Mouse (Mus musculus): ENCODE results near the gene Gm21992. TPM values are rescaled to one million over a fixed set of nuclear protein-coding genes. Genes with fewer than 3 reads are reported as not detected.

Gene Gm21992
- total RNA-seq (2014; rRNA removed) (4.8 and 9.9 TPM in 2 replicates), polyA plus RNA-seq (2012; rRNA removed) (22.3 and 23.6 TPM in 2 replicates)

DNA sequence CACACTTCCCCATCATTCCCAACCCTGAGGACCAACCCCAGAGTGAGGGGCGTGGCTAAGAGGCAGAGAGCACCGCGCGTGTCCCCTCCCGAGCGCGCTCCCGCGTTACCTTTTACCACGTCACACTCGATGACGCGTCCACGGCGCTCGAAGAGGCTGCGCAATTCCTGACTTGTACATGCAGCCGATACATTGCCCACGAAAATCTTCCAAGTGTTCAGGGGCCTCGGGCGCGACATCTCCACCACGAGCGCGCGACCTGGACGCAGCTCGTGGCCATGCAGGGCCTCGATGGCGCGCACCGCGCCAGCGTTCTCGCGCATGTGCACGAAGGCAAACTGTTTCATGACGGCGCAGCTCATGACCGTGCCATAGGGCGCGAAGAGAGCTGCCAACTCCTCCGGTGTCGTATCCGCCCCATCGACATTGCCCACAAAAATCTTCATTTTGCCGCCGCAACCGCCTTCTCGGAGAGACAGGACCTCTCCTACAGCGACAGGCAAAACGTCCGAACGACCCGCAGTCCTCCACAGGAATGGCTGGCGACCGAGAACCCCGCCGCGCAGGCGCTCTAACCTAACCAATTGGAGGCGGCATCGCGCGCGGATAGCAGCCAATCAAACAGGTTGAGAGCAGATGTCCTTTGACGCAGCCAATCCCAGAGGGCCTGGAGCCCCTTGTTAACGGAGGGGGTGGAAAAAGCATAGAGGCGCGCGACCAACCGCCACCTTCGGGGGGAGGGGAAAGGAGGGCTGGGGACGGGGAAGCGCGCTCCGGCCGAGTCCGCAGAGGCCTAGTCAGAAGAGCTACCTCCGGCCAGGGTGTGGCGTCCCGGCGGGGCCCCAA lies at the start of gene Gm21992, which contains the start of gene Rbm14:
TSS of gene Gm21992 (minus strand) at position 550 of the 846 bp plus-strand sequence.
TSS of gene Rbm14 (minus strand) at position 572 of the 846 bp plus-strand sequence.
- Histone ChIP-seq H3K4me3 (ENCODE audit: insufficient read depth, low read depth, low read length) (peak within 1 kb of the TSS; percentile 77), H3K9ac (ENCODE audit: low read depth, low read length) (peak within 1 kb of the TSS; percentile 82), H3K79me2 (ENCODE audit: control insufficient read depth, insufficient read depth, low read length) (peaks cover 31% of the 10 kb centered on the region; the same call in 1 of the 2 replicates), H3K36me3 (ENCODE audit: control insufficient read depth, insufficient read depth, low read length) (no peaks in the 10 kb centered on the region), H3K4me1 (ENCODE audit: control insufficient read depth, insufficient read depth, low read length) (peaks cover 17% of the 10 kb centered on the region), H3K27me3 (ENCODE audit: control insufficient read depth, insufficient read depth, low read length) (no peaks in the 10 kb centered on the region), H3K27ac (replicated peaks; ENCODE audit: insufficient read depth, low read depth, low read length) (peak within 1 kb of the TSS; percentile 84)
- DNase-seq (ENCODE audit: extremely low read depth, low read depth, low spot score), result peak; percentile 95
- TF ChIP-seq CTCF (IDR thresholded peaks at IDR 0.05; ENCODE audit: low read depth, low read length), result no peak
- peak; percentile 96 for TF ChIP-seq POLR2A (IDR thresholded peaks at IDR 0.05; ENCODE audit: extremely low read depth, insufficient read depth, low read length)
- WGBS, result under 1% methylated on average over 83 of the region's 83 CpGs

DNA sequence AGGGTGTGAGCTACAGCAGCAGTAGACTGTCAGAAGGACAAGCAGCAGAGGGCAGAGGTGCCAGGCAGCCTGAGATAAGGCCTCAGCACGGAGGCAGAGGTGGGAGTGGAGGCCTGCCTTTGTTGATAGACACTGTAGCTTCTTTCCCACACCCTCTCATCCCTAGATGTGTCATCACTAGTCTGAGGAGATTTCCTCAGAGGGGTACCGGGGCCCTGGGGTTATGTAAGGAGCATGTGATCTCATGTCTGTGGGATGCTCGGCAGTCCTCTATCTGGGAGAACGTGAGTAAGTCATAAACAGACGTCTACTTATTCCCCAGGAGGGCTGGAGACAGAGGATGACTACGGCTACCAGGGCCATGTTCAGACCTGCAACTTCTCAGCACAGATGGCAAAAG lies 47.7 kb upstream of the Gm21992 start:
- Histone ChIP-seq H3K27me3 (ENCODE audit: control insufficient read depth, insufficient read depth, low read length) (no peaks in the 10 kb centered on the region), H3K4me1 (ENCODE audit: control insufficient read depth, insufficient read depth, low read length) (peaks cover 9% of the 10 kb centered on the region), H3K4me3 (ENCODE audit: insufficient read depth, low read depth, low read length) (no peak overlapping the region), H3K27ac (replicated peaks; ENCODE audit: insufficient read depth, low read depth, low read length) (no peak overlapping the region), H3K36me3 (ENCODE audit: control insufficient read depth, insufficient read depth, low read length) (peaks cover 9% of the 10 kb centered on the region; the same call in 1 of the 2 replicates), H3K79me2 (ENCODE audit: control insufficient read depth, insufficient read depth, low read length) (no peaks in the 10 kb centered on the region), H3K9ac (ENCODE audit: low read depth, low read length) (no peak overlapping the region)
- DNase-seq (ENCODE audit: extremely low read depth, low read depth, low spot score), result no peak
- TF ChIP-seq POLR2A (IDR thresholded peaks at IDR 0.05; ENCODE audit: extremely low read depth, insufficient read depth, low read length), result no peak
- no peak for TF ChIP-seq CTCF (IDR thresholded peaks at IDR 0.05; ENCODE audit: low read depth, low read length)
- 88% methylated on average over 6 of the region's 6 CpGs for WGBS

DNA sequence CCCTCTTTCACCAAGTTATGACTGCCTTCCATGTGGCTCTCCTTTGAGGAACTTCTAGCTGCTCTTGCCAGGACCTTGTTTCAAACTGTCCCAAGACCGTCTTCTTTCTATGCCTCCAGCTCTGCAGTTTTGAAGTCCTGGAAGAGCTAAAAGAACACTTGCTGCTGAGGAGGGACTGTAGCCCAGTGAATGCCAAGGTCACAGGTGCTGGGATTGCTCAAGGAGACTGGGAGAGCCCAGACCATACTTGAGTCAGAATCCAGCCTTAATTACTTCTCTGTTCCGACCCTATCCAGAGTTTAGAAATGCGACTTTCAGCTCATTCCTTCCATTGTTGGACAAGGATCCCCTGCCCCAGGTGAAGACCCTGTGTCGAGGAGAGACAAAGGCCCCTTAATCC lies 44.5 kb upstream of the Gm21992 start:
- H3K36me3 ChIP-seq (ENCODE audit: control insufficient read depth, insufficient read depth, low read length), result peaks cover 9% of the 10 kb centered on the region; the same call in 1 of the 2 replicates
- H3K79me2 ChIP-seq (ENCODE audit: control insufficient read depth, insufficient read depth, low read length), result no peaks in the 10 kb centered on the region
- no peak for TF ChIP-seq CTCF (IDR thresholded peaks at IDR 0.05; ENCODE audit: low read depth, low read length)
- TF ChIP-seq POLR2A (IDR thresholded peaks at IDR 0.05; ENCODE audit: extremely low read depth, insufficient read depth, low read length), result no peak
- H3K9ac ChIP-seq (ENCODE audit: low read depth, low read length), result no peak overlapping the region
- no peak overlapping the region for H3K4me3 ChIP-seq (ENCODE audit: insufficient read depth, low read depth, low read length)
- H3K4me1 ChIP-seq (ENCODE audit: control insufficient read depth, insufficient read depth, low read length), result peaks cover 9% of the 10 kb centered on the region
- DNase-seq (ENCODE audit: extremely low read depth, low read depth, low spot score), result no peak
- no peak overlapping the region for H3K27ac ChIP-seq (replicated peaks; ENCODE audit: insufficient read depth, low read depth, low read length)
- 93% methylated on average over 4 of the region's 4 CpGs for WGBS
- H3K27me3 ChIP-seq (ENCODE audit: control insufficient read depth, insufficient read depth, low read length), result no peaks in the 10 kb centered on the region

DNA sequence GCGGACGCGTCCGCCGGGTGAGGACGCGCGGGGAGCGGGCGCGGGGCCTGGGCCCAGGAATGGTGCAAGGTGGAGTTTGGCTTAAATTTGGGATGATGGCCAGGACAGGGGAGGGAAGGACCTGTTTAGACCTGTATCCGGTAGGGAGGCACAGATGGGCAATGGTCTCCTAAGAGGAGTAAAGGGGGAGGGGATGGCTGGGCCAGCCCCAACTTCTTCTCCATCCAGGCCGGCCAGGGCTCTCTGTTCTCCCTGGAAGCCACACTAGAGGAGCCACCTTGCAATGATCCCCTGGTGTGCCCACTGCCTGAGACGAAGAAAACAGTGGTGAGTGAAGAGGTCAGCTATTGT lies 44.0 kb upstream of the Gm21992 start:
- Histone ChIP-seq H3K4me1 (ENCODE audit: control insufficient read depth, insufficient read depth, low read length) (peaks cover 9% of the 10 kb centered on the region), H3K27ac (replicated peaks; ENCODE audit: insufficient read depth, low read depth, low read length) (peak overlapping the region; percentile 90), H3K27me3 (ENCODE audit: control insufficient read depth, insufficient read depth, low read length) (no peaks in the 10 kb centered on the region), H3K79me2 (ENCODE audit: control insufficient read depth, insufficient read depth, low read length) (no peaks in the 10 kb centered on the region), H3K4me3 (ENCODE audit: insufficient read depth, low read depth, low read length) (peak overlapping the region; percentile 97), H3K36me3 (ENCODE audit: control insufficient read depth, insufficient read depth, low read length) (peaks cover 7% of the 10 kb centered on the region; the same call in 1 of the 2 replicates), H3K9ac (ENCODE audit: low read depth, low read length) (peak overlapping the region; percentile 98)
- 5% methylated on average over 14 of the region's 14 CpGs for WGBS
- no peak for TF ChIP-seq POLR2A (IDR thresholded peaks at IDR 0.05; ENCODE audit: extremely low read depth, insufficient read depth, low read length)
- no peak for TF ChIP-seq CTCF (IDR thresholded peaks at IDR 0.05; ENCODE audit: low read depth, low read length)
- DNase-seq (ENCODE audit: extremely low read depth, low read depth, low spot score), result no peak

DNA sequence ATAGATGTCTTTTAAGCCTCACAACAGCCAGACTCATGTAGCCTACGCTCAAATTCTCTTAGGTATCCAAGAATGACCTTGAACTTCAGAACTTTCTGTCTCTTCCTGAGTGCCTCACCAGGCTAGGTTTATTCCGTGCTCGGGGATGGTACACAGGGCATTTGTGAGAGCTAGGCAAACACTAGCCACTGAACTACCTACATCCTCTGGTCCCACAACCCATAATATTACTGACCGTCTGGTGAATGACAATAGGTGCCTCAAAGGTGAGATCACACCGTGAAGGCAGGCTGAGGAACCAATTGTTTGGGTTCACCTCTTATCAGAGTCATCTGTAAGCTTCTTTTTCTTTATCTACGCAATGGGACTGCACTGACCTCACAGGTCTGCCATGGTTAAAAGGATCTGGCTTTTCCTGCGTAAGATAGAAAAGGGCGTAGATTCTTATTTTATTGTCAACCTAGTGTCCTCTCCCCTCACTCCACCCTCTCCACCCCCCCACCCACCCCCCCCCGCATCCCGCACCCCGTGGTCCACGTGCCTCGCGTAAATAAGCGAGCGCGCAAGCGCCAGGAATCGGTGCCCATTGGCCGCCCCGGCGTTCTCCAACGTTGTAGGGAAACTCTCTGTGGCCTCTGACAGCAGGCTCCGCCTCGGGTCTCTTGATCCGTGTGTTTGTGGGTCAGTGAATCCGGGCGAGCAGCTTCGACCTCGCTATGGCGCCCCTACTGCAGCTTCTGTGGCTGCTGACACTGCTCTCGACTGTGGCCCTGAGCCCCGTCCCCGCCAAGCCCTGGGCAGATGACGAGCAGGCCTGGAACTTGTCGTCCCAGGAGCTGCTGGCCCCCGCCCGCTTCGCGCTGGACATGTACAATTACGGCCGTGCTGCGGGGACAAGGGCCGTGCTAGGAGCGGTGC lies 43.4 kb upstream of the Gm21992 start, which contains the start of gene Ctsf:
TSS of gene Ctsf (plus strand) at position 579 of the 918 bp plus-strand sequence.
- no peaks in the 10 kb centered on the region for H3K27me3 ChIP-seq (ENCODE audit: control insufficient read depth, insufficient read depth, low read length)
- peak within 1 kb of the TSS; percentile 90 for H3K27ac ChIP-seq (replicated peaks; ENCODE audit: insufficient read depth, low read depth, low read length)

More for the DNA sequence above, 43.4 kb upstream of the Gm21992 start, which contains the start of gene Ctsf:
- TF ChIP-seq POLR2A (IDR thresholded peaks at IDR 0.05; ENCODE audit: extremely low read depth, insufficient read depth, low read length) (0 out of 2 replicates have a peak, but pooled peaks have one; percentile 68), CTCF (IDR thresholded peaks at IDR 0.05; ENCODE audit: low read depth, low read length) (peak; percentile 21; the same call in 1 of the 2 replicates)
- Histone ChIP-seq H3K4me1 (ENCODE audit: control insufficient read depth, insufficient read depth, low read length) (peaks cover 9% of the 10 kb centered on the region), H3K36me3 (ENCODE audit: control insufficient read depth, insufficient read depth, low read length) (peaks cover 7% of the 10 kb centered on the region; the same call in 1 of the 2 replicates), H3K4me3 (ENCODE audit: insufficient read depth, low read depth, low read length) (peak within 1 kb of the TSS; percentile 97), H3K79me2 (ENCODE audit: control insufficient read depth, insufficient read depth, low read length) (no peaks in the 10 kb centered on the region), H3K9ac (ENCODE audit: low read depth, low read length) (peak within 1 kb of the TSS; percentile 98)
- DNase-seq (ENCODE audit: extremely low read depth, low read depth, low spot score), result peak; percentile 86
- WGBS, result 2% methylated on average over 45 of the region's 45 CpGs

All from liver, adult 2 months (tissue).